Mouse (Mus musculus) limb, embryonic 15.5 days (tissue): Measurements from ENCODE around the gene Slc32a1. TPM values are rescaled to one million over a fixed set of nuclear protein-coding genes. Genes with fewer than 3 reads are reported as not detected.

Experiments used
- ATAC-seq: fragments of 200-750 bp; cut with Nextera tagmentation; 2 replicates; pipeline ENCODE4 v1.8.0; 2017; ENCODE audit warnings: low read depth, moderate TSS enrichment; ENCODE audit not compliant: insufficient number of reproducible peaks, low FRiP score, low TSS enrichment
- H3K27ac ChIP-seq: fragments of 300-500 bp; sonication (generic); 2 replicates; pipeline ENCODE4 v1.5.1; 2015; ENCODE audit warnings: moderate library complexity, mild to moderate bottlenecking, inconsistent platforms
- H3K27me3 ChIP-seq: fragments of 300-500 bp; sonication (generic); 2 replicates; pipeline ENCODE4 v1.6.1; 2015; ENCODE audit warnings: inconsistent platforms
- H3K36me3 ChIP-seq: fragments of 300-500 bp; sonication (generic); 2 replicates; pipeline ENCODE4 v1.6.1; 2015; ENCODE audit warnings: inconsistent platforms
- H3K4me1 ChIP-seq: fragments of 300-500 bp; sonication (generic); 2 replicates; pipeline ENCODE4 v1.6.1; 2015; ENCODE audit warnings: inconsistent platforms
- H3K4me2 ChIP-seq: fragments of 300-500 bp; sonication (generic); 2 replicates; pipeline ENCODE4 v1.6.1; 2015; ENCODE audit warnings: mild to moderate bottlenecking, inconsistent platforms
- H3K4me3 ChIP-seq: fragments of 300-500 bp; sonication (generic); 2 replicates; pipeline ENCODE4 v1.5.1; 2015; ENCODE audit warnings: mild to moderate bottlenecking, inconsistent platforms
- H3K9ac ChIP-seq: fragments of 300-500 bp; sonication (generic); 2 replicates; pipeline ENCODE4 v1.6.1; 2015; ENCODE audit warnings: inconsistent platforms
- H3K9me3 ChIP-seq: fragments of 300-500 bp; sonication (generic); 2 replicates; pipeline ENCODE4 v1.6.1; 2016; ENCODE audit warnings: inconsistent platforms
- WGBS: fragments of 180-500 bp; shearing (Covaris S2); methylation state at CpG from one replicate; pipeline ENCODE4 v1.1.7; 2015; 5-methylcytosine and 5-hydroxymethylcytosine counted together
- microRNA counts: library from miRNA; unstranded; fragments of <30 nt; microRNA quantifications from one replicate; lab custom pipeline; 2016
- microRNA-seq: library from miRNA; unstranded; fragments of <30 nt; microRNA quantifications from one replicate; pipeline ENCODE4, GENCODE M21; 2016
- polyA plus RNA-seq: library from polyadenylated mRNA; unstranded; fragments of >200 nt; fragmentation: Nextera tagmentation; extraction: Ambion mirVana; gene quantifications from 2 replicates; pipeline ENCODE4 v1.2.1, GENCODE M21; 2015

Gene Slc32a1
- polyA plus RNA-seq, 1 experiment from 2014 or later = not detected

GRCm38 (mm10) chr2:158642587-158642986, 32.0 kb downstream of the Slc32a1 start:
- no peak overlapping the region for H3K4me3 ChIP-seq
- no peaks in the 10 kb centered on the region for H3K9me3 ChIP-seq
- H3K27me3 ChIP-seq = no peaks in the 10 kb centered on the region
- H3K4me1 ChIP-seq = no peaks in the 10 kb centered on the region
- no peak for ATAC-seq
- no peak overlapping the region for H3K27ac ChIP-seq
- H3K4me2 ChIP-seq = no peak overlapping the region
- WGBS = 96% methylated on average over 2 of the region's 2 CpGs
- peaks cover 31% of the 10 kb centered on the region for H3K36me3 ChIP-seq
- H3K9ac ChIP-seq = no peak overlapping the region

- ATAC-seq = no peak
- H3K4me3 ChIP-seq = no peak overlapping the region
- no peaks in the 10 kb centered on the region for H3K9me3 ChIP-seq
- no peak overlapping the region for H3K9ac ChIP-seq
- 71% methylated on average over 3 of the region's 3 CpGs for WGBS
- H3K4me2 ChIP-seq = no peak overlapping the region
- H3K27ac ChIP-seq = no peak overlapping the region
- peaks cover 19% of the 10 kb centered on the region for H3K36me3 ChIP-seq
- no peaks in the 10 kb centered on the region for H3K4me1 ChIP-seq
- H3K27me3 ChIP-seq = no peaks in the 10 kb centered on the region
Observed at GRCm38 (mm10) chr2:158643791-158644190, 33.2 kb downstream of the Slc32a1 start.

GRCm38 (mm10) chr2:158651159-158651908, 40.8 kb downstream of the Slc32a1 start:
- Histone ChIP-seq H3K9me3 (no peaks in the 10 kb centered on the region), H3K4me3 (no peak overlapping the region), H3K4me1 (no peaks in the 10 kb centered on the region), H3K36me3 (no peaks in the 10 kb centered on the region), H3K27ac (no peak overlapping the region), H3K4me2 (no peak overlapping the region), H3K27me3 (no peaks in the 10 kb centered on the region), H3K9ac (no peak overlapping the region)
- no peak for ATAC-seq
- WGBS = 61% methylated on average over 7 of the region's 7 CpGs

GRCm38 (mm10) chr2:158652985-158653384, 42.4 kb downstream of the Slc32a1 start:
- Histone ChIP-seq H3K4me3 (no peak overlapping the region), H3K27me3 (no peaks in the 10 kb centered on the region), H3K9me3 (no peaks in the 10 kb centered on the region), H3K4me1 (no peaks in the 10 kb centered on the region), H3K27ac (no peak overlapping the region), H3K36me3 (no peaks in the 10 kb centered on the region), H3K4me2 (no peak overlapping the region), H3K9ac (no peak overlapping the region)
- ATAC-seq = no peak
- 7% methylated on average over 4 of the region's 4 CpGs for WGBS

- Histone ChIP-seq H3K27ac (peak overlapping the region; percentile 38; the same call in 1 of the 2 replicates), H3K4me1 (peaks cover 9% of the 10 kb centered on the region; the same call in 1 of the 2 replicates), H3K4me3 (no peak overlapping the region), H3K9ac (no peak overlapping the region), H3K27me3 (no peaks in the 10 kb centered on the region), H3K4me2 (no peak overlapping the region), H3K36me3 (no peaks in the 10 kb centered on the region), H3K9me3 (no peaks in the 10 kb centered on the region)
- 79% methylated on average over 9 of the region's 9 CpGs for WGBS
- ATAC-seq = no peak
Observed at GRCm38 (mm10) chr2:158654717-158655116, 44.1 kb downstream of the Slc32a1 start.

- no peak overlapping the region for H3K4me3 ChIP-seq
- H3K4me1 ChIP-seq = peaks cover 9% of the 10 kb centered on the region; the same call in 1 of the 2 replicates
- H3K27ac ChIP-seq = no peak overlapping the region
- no peaks in the 10 kb centered on the region for H3K9me3 ChIP-seq
- H3K4me2 ChIP-seq = no peak overlapping the region
- no peaks in the 10 kb centered on the region for H3K27me3 ChIP-seq
- H3K36me3 ChIP-seq = no peaks in the 10 kb centered on the region
- no peak overlapping the region for H3K9ac ChIP-seq
- 70% methylated on average over 4 of the region's 4 CpGs for WGBS
- no peak for ATAC-seq
Observed at GRCm38 (mm10) chr2:158655806-158656205, 45.2 kb downstream of the Slc32a1 start.

GRCm38 (mm10) chr2:158658822-158659221, 48.3 kb downstream of the Slc32a1 start:
- Histone ChIP-seq H3K36me3 (no peaks in the 10 kb centered on the region), H3K9me3 (no peaks in the 10 kb centered on the region), H3K4me3 (no peak overlapping the region), H3K4me2 (no peak overlapping the region), H3K27me3 (no peaks in the 10 kb centered on the region), H3K9ac (no peak overlapping the region), H3K27ac (peak overlapping the region; percentile 23; the same call in 1 of the 2 replicates), H3K4me1 (peaks cover 9% of the 10 kb centered on the region; the same call in 1 of the 2 replicates)
- 26% methylated on average over 6 of the region's 6 CpGs for WGBS
- ATAC-seq = peak; percentile 40; the same call in 1 of the 2 replicates

GRCm38 (mm10) chr2:158659346-158659745, 48.8 kb downstream of the Slc32a1 start:
- Histone ChIP-seq H3K36me3 (no peaks in the 10 kb centered on the region), H3K4me1 (peaks cover 9% of the 10 kb centered on the region; the same call in 1 of the 2 replicates), H3K27ac (peak overlapping the region; percentile 23; the same call in 1 of the 2 replicates), H3K9ac (no peak overlapping the region), H3K4me2 (no peak overlapping the region), H3K27me3 (no peaks in the 10 kb centered on the region), H3K4me3 (no peak overlapping the region), H3K9me3 (no peaks in the 10 kb centered on the region)
- ATAC-seq = no peak
- 72% methylated on average over 3 of the region's 3 CpGs for whole genome bisulfite sequencing

- peaks cover 20% of the 10 kb centered on the region for H3K4me1 ChIP-seq
- no peak within 1 kb of the TSS for H3K27ac ChIP-seq
- no peaks in the 10 kb centered on the region for H3K36me3 ChIP-seq
- H3K4me2 ChIP-seq = no peak within 1 kb of the TSS
- peaks cover 52% of the 10 kb centered on the region for H3K27me3 ChIP-seq
- 77% methylated on average over 4 of the region's 4 CpGs for WGBS
- ATAC-seq = no peak
- no peak within 1 kb of the TSS for H3K9ac ChIP-seq
- no peaks in the 10 kb centered on the region for H3K9me3 ChIP-seq
- H3K4me3 ChIP-seq = no peak within 1 kb of the TSS
Observed at GRCm38 (mm10) chr2:158665098-158665497, 54.5 kb downstream of the Slc32a1 start, which contains the start of gene Ppp1r16b. Ppp1r16b (plus strand) TSS chr2:158665398.

MicroRNA genes within 50 kb of the gene (microRNA counts, 519-probe panel; counts per million panel counts)
- not detected for microRNA mmu-miR-3474 (lab: Ali Mortazavi, UCI)

Small RNA genes within 50 kb of the gene (microRNA-seq; reads per million reads assigned to microRNA genes)
- 1.6 reads per million for gene Mir3474

Other genes with a start within 250 kb of the Slc32a1 start
- 2.9 and 4.6 TPM in 2 replicates for gene Snhg11, start 235.1 kb upstream of the Slc32a1 start, polyA plus RNA-seq
- gene Ralgapb, start 200.9 kb upstream of the Slc32a1 start, polyA plus RNA-seq = 14.3 and 15.3 TPM in 2 replicates
- 3.4 and 5.8 TPM in 2 replicates for gene Adig, start 108.2 kb upstream of the Slc32a1 start, polyA plus RNA-seq
- 9.4 and 9.5 TPM in 2 replicates for gene Arhgap40, start 98.0 kb upstream of the Slc32a1 start, polyA plus RNA-seq
- gene Actr5, start 14.1 kb downstream of the Slc32a1 start, polyA plus RNA-seq = 7.2 and 10.2 TPM in 2 replicates
- 4.1 and 4.3 TPM in 2 replicates for gene Ppp1r16b, start 54.6 kb downstream of the Slc32a1 start, polyA plus RNA-seq
- 43.0 and 43.4 TPM in 2 replicates for gene Fam83d, start 157.3 kb downstream of the Slc32a1 start, polyA plus RNA-seq
- 11.1 and 11.6 TPM in 2 replicates for gene Dhx35, start 184.0 kb downstream of the Slc32a1 start, polyA plus RNA-seq